Mouse (Mus musculus) adrenal gland, postnatal 10 days (tissue): Measurements from ENCODE around the gene Armc6. TPM values are rescaled to one million over a fixed set of nuclear protein-coding genes. Genes with fewer than 3 reads are reported as not detected.

ENCODE experiments used
- DNase-seq: peaks from one replicate; pipeline ENCODE4 v3.0.0; 2021; ENCODE audit warnings: mixed read lengths
- total RNA-seq, 2 experiments: library from RNA; stranded (reverse); gene quantifications; 2 replicates each; pipeline ENCODE4 v1.2.3; 2021

Gene Armc6
- total RNA-seq, 2 experiments from 2014 or later = 11.2 to 13.2 TPM

- no peak for DNase-seq
These were observed 40.1 kb downstream of the Armc6 start for GRCm38 (mm10) chr8:70194191-70194590.

GRCm38 (mm10) chr8:70193238-70193637 lies 41.0 kb downstream of the Armc6 start:
- DNase-seq = no peak

GRCm38 (mm10) chr8:70188707-70189106 lies 45.6 kb downstream of the Armc6 start:
- DNase-seq = peak; percentile 52

GRCm38 (mm10) chr8:70183194-70183593 lies 51.1 kb downstream of the Armc6 start:
- DNase-seq = no peak

- DNase-seq = no peak
These were observed 52.4 kb downstream of the Armc6 start for GRCm38 (mm10) chr8:70181903-70182252.

- no peak for DNase-seq
These were observed 52.9 kb downstream of the Armc6 start for GRCm38 (mm10) chr8:70181212-70181902.

- DNase-seq = no peak
These were observed 55.2 kb downstream of the Armc6 start for GRCm38 (mm10) chr8:70179082-70179481.

GRCm38 (mm10) chr8:70178231-70178630 lies 56.0 kb downstream of the Armc6 start:
- no peak for DNase-seq

- DNase-seq = no peak
These were observed 60.2 kb downstream of the Armc6 start for GRCm38 (mm10) chr8:70174079-70174478.

- DNase-seq = no peak
These were observed 60.9 kb downstream of the Armc6 start for GRCm38 (mm10) chr8:70173320-70173719.

GRCm38 (mm10) chr8:70172043-70172681 lies 62.1 kb downstream of the Armc6 start, which contains the start of gene Tmem161a:
Gene Tmem161a (plus strand): TSS chr8:70172356.
- peak; percentile 93 for DNase-seq

- DNase-seq = no peak
These were observed 63.0 kb downstream of the Armc6 start for GRCm38 (mm10) chr8:70171240-70171639.

- DNase-seq = no peak
These were observed 63.5 kb downstream of the Armc6 start for GRCm38 (mm10) chr8:70170748-70171147.

Other genes starting within 250 kb of the Armc6 start
- 10 to 100 TPM; 84.4 to 90.0 TPM for gene Gatad2a, start 238.1 kb downstream of the Armc6 start, total RNA-seq
- gene Mau2, start 191.7 kb downstream of the Armc6 start, total RNA-seq = 10 to 100 TPM; 53.8 to 56.2 TPM
- 10 to 100 TPM; 24.1 to 29.7 TPM for gene Sugp1, start 191.7 kb downstream of the Armc6 start, total RNA-seq
- 1 to 10 TPM; 4.3 to 9.3 TPM for gene Tm6sf2, start 161.5 kb downstream of the Armc6 start, total RNA-seq
- gene Hapln4, start 151.0 kb downstream of the Armc6 start, total RNA-seq = under 1 TPM; 0.24 to 0.36 TPM
- gene Ncan, start 113.6 kb downstream of the Armc6 start, total RNA-seq = 1 to 10 TPM in 1 of 2 experiments, under 1 TPM in 1; 0.81 to 1.2 TPM
- 10 to 100 TPM; 15.7 to 16.1 TPM for gene Nr2c2ap, start 103.1 kb downstream of the Armc6 start, total RNA-seq
- 10 to 100 TPM; 18.0 to 23.9 TPM for gene Rfxank, start 95.3 kb downstream of the Armc6 start, total RNA-seq
- gene Borcs8, start 95.0 kb downstream of the Armc6 start, total RNA-seq = 10 to 100 TPM; 45.0 to 48.5 TPM
- gene Mef2b, start 94.8 kb downstream of the Armc6 start, total RNA-seq = under 1 TPM; 0.36 to 0.54 TPM
- 10 to 100 TPM; 43.1 to 47.0 TPM for gene Tmem161a, start 62.1 kb downstream of the Armc6 start, total RNA-seq
- gene Slc25a42, start 22.2 kb downstream of the Armc6 start, total RNA-seq = 100 to 1,000 TPM; 124 to 184 TPM
- 10 to 100 TPM; 28.9 to 48.5 TPM for gene Sugp2, start 240 bp downstream of the Armc6 start, total RNA-seq
- gene Homer3, start 48.4 kb upstream of the Armc6 start, total RNA-seq = 10 to 100 TPM; 23.8 to 33.3 TPM
- 10 to 100 TPM; 63.4 to 67.7 TPM for gene Ddx49, start 68.0 kb upstream of the Armc6 start, total RNA-seq
- 100 to 1,000 TPM; 203 to 216 TPM for gene Cope, start 68.1 kb upstream of the Armc6 start, total RNA-seq
- 1 to 10 TPM; 2.3 to 3.7 TPM for gene Cers1, start 81.3 kb upstream of the Armc6 start, total RNA-seq
- gene Gdf1, start 95.4 kb upstream of the Armc6 start, total RNA-seq = 1 to 10 TPM in 1 of 2 experiments, under 1 TPM in 1; 0.88 to 1.2 TPM
- gene Upf1, start 118.8 kb upstream of the Armc6 start, total RNA-seq = 10 to 100 TPM; 49.1 to 51.4 TPM
- 1 to 10 TPM in 1 of 2 experiments, under 1 TPM in 1; 0.97 to 2.0 TPM for gene Comp, start 139.1 kb upstream of the Armc6 start, total RNA-seq
- gene Crtc1, start 205.1 kb upstream of the Armc6 start, total RNA-seq = 10 to 100 TPM; 14.1 to 19.4 TPM
- gene Klhl26, start 242.5 kb upstream of the Armc6 start, total RNA-seq = 10 to 100 TPM; 14.0 to 15.1 TPM